Mouse (Mus musculus) lung, adult 2 months (tissue): ENCODE results near the gene Gm49318.

ENCODE experiments used
- CTCF ChIP-seq: fragments of 200-500 bp; IDR thresholded peaks from 2 replicates; pipeline ENCODE4 v1.5.1; 2011; ENCODE audit warnings: mild to moderate bottlenecking, low read length, control low read depth; ENCODE audit not compliant: insufficient read depth
- POLR2A ChIP-seq: fragments of 200-500 bp; IDR thresholded peaks from 2 replicates; pipeline ENCODE4 v1.6.1; 2011; ENCODE audit warnings: low read depth, mild to moderate bottlenecking, control low read depth, low read length, borderline replicate concordance; ENCODE audit errors: extremely low read depth

DNA sequence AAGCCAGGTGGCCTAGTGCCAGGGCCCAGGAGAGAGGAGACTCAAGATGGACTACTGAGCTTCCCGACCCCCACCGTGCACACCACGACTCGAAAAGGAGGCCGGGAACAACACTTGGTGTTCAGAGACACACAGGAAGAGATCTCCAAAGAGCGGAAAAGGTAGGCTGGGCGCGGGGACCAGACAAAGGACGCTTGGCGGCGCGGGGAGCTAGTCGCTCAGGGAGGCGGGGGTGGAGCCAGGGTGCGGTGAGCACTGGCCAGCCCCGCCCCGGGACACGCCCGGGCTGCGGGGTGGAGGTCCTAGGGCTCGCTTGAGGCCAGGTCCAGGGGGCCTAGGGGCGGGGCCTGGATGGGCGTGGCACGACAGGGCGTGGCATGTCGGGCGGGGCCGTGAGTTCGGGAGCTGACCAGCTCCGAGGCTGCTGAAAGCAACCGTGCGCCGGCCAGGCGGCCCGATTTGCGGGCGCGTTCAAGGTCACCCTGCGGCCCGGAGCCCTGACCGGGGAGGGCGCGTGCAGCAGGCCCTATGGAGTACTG lies 20.6 kb downstream of the Gm49318 start:
- TF ChIP-seq CTCF, result no peak
- no peak for TF ChIP-seq POLR2A
